Mouse (Mus musculus): ENCODE data around the gene Irak2. TPM values are rescaled to one million over a fixed set of nuclear protein-coding genes. Genes with fewer than 3 reads are reported as not detected.

Gene Irak2
- polyA plus RNA-seq, 1 experiment from 2014 or later: 6.7 TPM

GRCm38 (mm10) chr6:113605224-113605545, 33.1 kb upstream of the Irak2 start:
- Histone ChIP-seq H3K27ac (ENCODE audit: low read depth, low read length) (peak overlapping the region; percentile 74), H3K36me3 (ENCODE audit: control insufficient read depth, insufficient read depth, low read length) (no peaks in the 10 kb centered on the region), H3K9ac (ENCODE audit: low read depth, low read length) (peak overlapping the region; percentile 95), H3K4me2 (peak overlapping the region; percentile 66), H3K4me3 (ENCODE audit: low read depth, low read length) (peak overlapping the region; percentile 91), H3K27me3 (ENCODE audit: control insufficient read depth, insufficient read depth, low read length) (no peaks in the 10 kb centered on the region), H3K4me1 (ENCODE audit: control insufficient read depth, insufficient read depth, low read length) (peaks cover 8% of the 10 kb centered on the region; the same call in 1 of the 2 replicates), H3K9me3 (replicated peaks; ENCODE audit: control insufficient read depth, low read length) (no peaks in the 10 kb centered on the region)
- ATAC-seq (replicated peaks; ENCODE audit: insufficient number of reproducible peaks, low FRiP score, low TSS enrichment): no peak
- 2% methylated on average over 10 of the region's 10 CpGs for WGBS (ENCODE audit: insufficient replicate concordance)

DNA sequence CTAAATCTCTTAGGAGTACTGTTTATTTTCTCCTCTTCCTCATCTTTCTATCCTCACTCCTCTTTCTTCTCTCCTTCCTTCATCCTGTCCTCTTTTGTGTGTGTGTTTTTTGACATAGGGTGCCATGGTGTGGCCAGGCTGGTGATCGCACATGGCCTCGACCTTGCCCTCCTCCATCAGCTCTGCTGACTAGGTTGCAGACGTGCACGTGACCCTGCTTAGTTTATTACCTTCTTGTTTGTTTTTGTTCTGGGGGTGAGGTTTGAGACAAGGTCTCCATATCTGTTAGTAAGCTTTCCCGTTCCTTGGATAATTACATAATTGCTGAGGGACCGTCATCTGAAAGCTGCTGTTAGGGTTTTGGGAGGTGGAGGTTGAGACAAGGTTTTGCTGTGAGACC, 29.4 kb upstream of the Irak2 start:
- Histone ChIP-seq H3K27ac (ENCODE audit: low read depth, low read length) (no peak overlapping the region), H3K4me1 (ENCODE audit: control insufficient read depth, insufficient read depth, low read length) (peaks cover 28% of the 10 kb centered on the region), H3K9me3 (replicated peaks; ENCODE audit: control insufficient read depth, low read length) (no peaks in the 10 kb centered on the region), H3K4me2 (no peak overlapping the region), H3K9ac (ENCODE audit: low read depth, low read length) (no peak overlapping the region), H3K36me3 (ENCODE audit: control insufficient read depth, insufficient read depth, low read length) (peaks cover under 1% of the 10 kb centered on the region; the same call in 1 of the 2 replicates), H3K4me3 (ENCODE audit: low read depth, low read length) (no peak overlapping the region), H3K27me3 (ENCODE audit: control insufficient read depth, insufficient read depth, low read length) (no peaks in the 10 kb centered on the region)
- 84% methylated on average over 6 of the region's 6 CpGs for WGBS (ENCODE audit: insufficient replicate concordance)
- ATAC-seq (replicated peaks; ENCODE audit: insufficient number of reproducible peaks, low FRiP score, low TSS enrichment): no peak

DNA sequence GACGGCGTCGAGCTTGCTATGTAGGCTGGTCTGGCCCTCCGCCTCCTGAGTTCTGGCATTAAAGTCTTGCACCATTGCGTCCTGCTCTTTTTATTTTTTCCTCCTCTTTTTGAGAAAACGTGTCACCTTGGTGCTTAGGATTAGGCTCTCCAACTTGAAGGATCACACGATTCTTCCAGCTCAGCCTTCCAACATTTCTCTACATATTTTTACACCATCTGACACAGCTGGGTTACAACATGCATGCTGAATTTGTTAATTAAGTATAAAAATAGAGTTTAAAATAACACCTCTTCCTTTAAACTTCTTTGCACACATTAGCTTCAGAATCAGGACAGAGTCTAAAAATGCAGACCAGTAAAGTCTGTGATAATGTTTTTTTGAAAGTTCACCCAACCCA, 29.0 kb upstream of the Irak2 start:
- Histone ChIP-seq H3K27me3 (ENCODE audit: control insufficient read depth, insufficient read depth, low read length) (no peaks in the 10 kb centered on the region), H3K9me3 (replicated peaks; ENCODE audit: control insufficient read depth, low read length) (no peaks in the 10 kb centered on the region), H3K4me2 (no peak overlapping the region), H3K4me3 (ENCODE audit: low read depth, low read length) (no peak overlapping the region), H3K9ac (ENCODE audit: low read depth, low read length) (no peak overlapping the region), H3K4me1 (ENCODE audit: control insufficient read depth, insufficient read depth, low read length) (peaks cover 28% of the 10 kb centered on the region), H3K36me3 (ENCODE audit: control insufficient read depth, insufficient read depth, low read length) (peaks cover 5% of the 10 kb centered on the region; the same call in 1 of the 2 replicates), H3K27ac (ENCODE audit: low read depth, low read length) (no peak overlapping the region)
- ATAC-seq (replicated peaks; ENCODE audit: insufficient number of reproducible peaks, low FRiP score, low TSS enrichment): no peak
- 84% methylated on average over 7 of the region's 7 CpGs for WGBS (ENCODE audit: insufficient replicate concordance)

- H3K4me3 ChIP-seq (ENCODE audit: low read depth, low read length): no peak overlapping the region
- WGBS (ENCODE audit: insufficient replicate concordance): 39% methylated on average over 8 of the region's 8 CpGs
- H3K36me3 ChIP-seq (ENCODE audit: control insufficient read depth, insufficient read depth, low read length): peaks cover 25% of the 10 kb centered on the region
- H3K4me2 ChIP-seq: peak overlapping the region; percentile 57
- H3K9ac ChIP-seq (ENCODE audit: low read depth, low read length): peak overlapping the region; percentile 39; the same call in 1 of the 2 replicates
- ATAC-seq (replicated peaks; ENCODE audit: insufficient number of reproducible peaks, low FRiP score, low TSS enrichment): no peak
- H3K9me3 ChIP-seq (replicated peaks; ENCODE audit: control insufficient read depth, low read length): no peaks in the 10 kb centered on the region
- H3K4me1 ChIP-seq (ENCODE audit: control insufficient read depth, insufficient read depth, low read length): peaks cover 20% of the 10 kb centered on the region
- H3K27ac ChIP-seq (ENCODE audit: low read depth, low read length): peak overlapping the region; percentile 65
- no peaks in the 10 kb centered on the region for H3K27me3 ChIP-seq (ENCODE audit: control insufficient read depth, insufficient read depth, low read length)
Observed at GRCm38 (mm10) chr6:113612258-113612969, 25.9 kb upstream of the Irak2 start.

- no peak for ATAC-seq (replicated peaks; ENCODE audit: insufficient number of reproducible peaks, low FRiP score, low TSS enrichment)
- H3K36me3 ChIP-seq (ENCODE audit: control insufficient read depth, insufficient read depth, low read length): peaks cover 31% of the 10 kb centered on the region
Observed at GRCm38 (mm10) chr6:113614152-113614551, 24.1 kb upstream of the Irak2 start.

GRCm38 (mm10) chr6:113614997-113615396, 23.3 kb upstream of the Irak2 start:
- Histone ChIP-seq H3K36me3 (ENCODE audit: control insufficient read depth, insufficient read depth, low read length) (peaks cover 31% of the 10 kb centered on the region), H3K9me3 (replicated peaks; ENCODE audit: control insufficient read depth, low read length) (no peaks in the 10 kb centered on the region), H3K4me3 (ENCODE audit: low read depth, low read length) (no peak overlapping the region), H3K4me2 (no peak overlapping the region), H3K27me3 (ENCODE audit: control insufficient read depth, insufficient read depth, low read length) (no peaks in the 10 kb centered on the region), H3K4me1 (ENCODE audit: control insufficient read depth, insufficient read depth, low read length) (peaks cover 20% of the 10 kb centered on the region), H3K9ac (ENCODE audit: low read depth, low read length) (no peak overlapping the region), H3K27ac (ENCODE audit: low read depth, low read length) (no peak overlapping the region)
- 96% methylated on average over 8 of the region's 8 CpGs for WGBS (ENCODE audit: insufficient replicate concordance)
- ATAC-seq (replicated peaks; ENCODE audit: insufficient number of reproducible peaks, low FRiP score, low TSS enrichment): no peak

More at GRCm38 (mm10) chr6:113614152-113614551, 24.1 kb upstream of the Irak2 start:
- 89% methylated on average over 7 of the region's 7 CpGs for WGBS (ENCODE audit: insufficient replicate concordance)
- H3K27me3 ChIP-seq (ENCODE audit: control insufficient read depth, insufficient read depth, low read length): no peaks in the 10 kb centered on the region
- no peak overlapping the region for H3K4me2 ChIP-seq
- no peaks in the 10 kb centered on the region for H3K9me3 ChIP-seq (replicated peaks; ENCODE audit: control insufficient read depth, low read length)
- no peak overlapping the region for H3K4me3 ChIP-seq (ENCODE audit: low read depth, low read length)
- peaks cover 20% of the 10 kb centered on the region for H3K4me1 ChIP-seq (ENCODE audit: control insufficient read depth, insufficient read depth, low read length)
- H3K9ac ChIP-seq (ENCODE audit: low read depth, low read length): no peak overlapping the region
- no peak overlapping the region for H3K27ac ChIP-seq (ENCODE audit: low read depth, low read length)

GRCm38 (mm10) chr6:113615489-113615888, 22.8 kb upstream of the Irak2 start:
- Histone ChIP-seq H3K27ac (ENCODE audit: low read depth, low read length) (no peak overlapping the region), H3K36me3 (ENCODE audit: control insufficient read depth, insufficient read depth, low read length) (peaks cover 31% of the 10 kb centered on the region), H3K27me3 (ENCODE audit: control insufficient read depth, insufficient read depth, low read length) (no peaks in the 10 kb centered on the region), H3K4me1 (ENCODE audit: control insufficient read depth, insufficient read depth, low read length) (peaks cover 20% of the 10 kb centered on the region), H3K4me3 (ENCODE audit: low read depth, low read length) (no peak overlapping the region), H3K9ac (ENCODE audit: low read depth, low read length) (no peak overlapping the region), H3K4me2 (no peak overlapping the region), H3K9me3 (replicated peaks; ENCODE audit: control insufficient read depth, low read length) (no peaks in the 10 kb centered on the region)
- ATAC-seq (replicated peaks; ENCODE audit: insufficient number of reproducible peaks, low FRiP score, low TSS enrichment): no peak
- 87% methylated on average over 4 of the region's 4 CpGs for WGBS (ENCODE audit: insufficient replicate concordance)

GRCm38 (mm10) chr6:113623386-113623785, 14.9 kb upstream of the Irak2 start:
- H3K27ac ChIP-seq (ENCODE audit: low read depth, low read length): no peak overlapping the region
- ATAC-seq (replicated peaks; ENCODE audit: insufficient number of reproducible peaks, low FRiP score, low TSS enrichment): 0 out of 2 replicates have a peak, but pooled peaks have one; percentile 11
- peaks cover 9% of the 10 kb centered on the region for H3K4me1 ChIP-seq (ENCODE audit: control insufficient read depth, insufficient read depth, low read length)
- H3K4me2 ChIP-seq: peak overlapping the region; percentile 87
- peaks cover 5% of the 10 kb centered on the region; the same call in 1 of the 2 replicates for H3K36me3 ChIP-seq (ENCODE audit: control insufficient read depth, insufficient read depth, low read length)
- no peak overlapping the region for H3K9ac ChIP-seq (ENCODE audit: low read depth, low read length)
- H3K9me3 ChIP-seq (replicated peaks; ENCODE audit: control insufficient read depth, low read length): no peaks in the 10 kb centered on the region
- H3K27me3 ChIP-seq (ENCODE audit: control insufficient read depth, insufficient read depth, low read length): no peaks in the 10 kb centered on the region
- 62% methylated on average over 5 of the region's 5 CpGs for WGBS (ENCODE audit: insufficient replicate concordance)
- peak overlapping the region; percentile 75 for H3K4me3 ChIP-seq (ENCODE audit: low read depth, low read length)
